ENCODE assay signal across 17 mouse cellular contexts in genomic region chr14:35541254-35541991, GRCm38 (mm10).
DNase-seq lines count a peak whose midpoint lies in the region; ATAC-seq and TF ChIP-seq lines count a peak whose summit lies in the region.
"Had no signal": no experiment of that assay in that cellular context is flagged by ENCODE, and none has a peak within 500 bp of the region (broad histone marks: within the 10 kb centered on the region; RNA-seq: fewer than 3 reads in every experiment).

No protein-coding gene starts in this region.

- peaks cover 6% of the 10 kb centered on the region; the same call in 1 of the 2 replicates for H3K4me1 ChIP-seq in forebrain, embryonic 12.5 days
- peaks cover 21% of the 10 kb centered on the region for H3K4me1 ChIP-seq in forebrain, embryonic 10.5 days
- H3K4me1 ChIP-seq in embryonic facial prominence, embryonic 12.5 days: no peaks in the 10 kb centered on the region
- no peaks in the 10 kb centered on the region for H3K4me1 ChIP-seq in intestine, postnatal 0 days (replicated peaks; ENCODE audit: control insufficient read depth, insufficient read depth, low read length)
- no peaks in the 10 kb centered on the region for H3K4me1 ChIP-seq in heart, embryonic 10.5 days
- H3K4me1 ChIP-seq: heart, embryonic 15.5 days had no signal

- no peak for DNase-seq in forebrain, embryonic 10.5 days (ENCODE audit: extremely low spot score, low spot score)
- DNase-seq in Muller cell, postnatal 12 days (ENCODE audit: inconsistent ontology term): peak; percentile 57
- DNase-seq in ovary, postnatal 14 days (ENCODE audit: low spot score): no peak
- DNase-seq in heart, embryonic 10.5 days (ENCODE audit: low spot score): no peak
- DNase-seq: adrenal gland, adult 8-10 months; cerebellum, adult 2 months; gastrocnemius, postnatal 10 days; heart, adult 18-20 months; kidney, adult 9 months; layer of hippocampus, postnatal 36 days; liver; lung, adult 18-20 months; thymus, postnatal 25 days had no signal

- no peak overlapping the region for H3K27ac ChIP-seq in forebrain, embryonic 12.5 days
- H3K27ac ChIP-seq in forebrain, embryonic 10.5 days: no peak overlapping the region
- H3K27ac ChIP-seq in embryonic facial prominence, embryonic 12.5 days: no peak overlapping the region
- no peak overlapping the region for H3K27ac ChIP-seq in intestine, postnatal 0 days (ENCODE audit: low read depth, low read length)
- no peak overlapping the region for H3K27ac ChIP-seq in heart, embryonic 10.5 days
- H3K27ac ChIP-seq: heart, embryonic 15.5 days had no signal

- 21% methylated on average over 4 of the region's 4 CpGs for WGBS in forebrain, embryonic 12.5 days
- 37% methylated on average over 4 of the region's 4 CpGs for WGBS in forebrain, embryonic 10.5 days
- 53% methylated on average over 4 of the region's 4 CpGs for WGBS in embryonic facial prominence, embryonic 12.5 days
- WGBS in intestine, postnatal 0 days: 42% methylated on average over 4 of the region's 4 CpGs
- 67% methylated on average over 4 of the region's 4 CpGs for WGBS in heart, embryonic 10.5 days

- no peaks in the 10 kb centered on the region for H3K36me3 ChIP-seq in forebrain, embryonic 12.5 days (replicated peaks)
- no peaks in the 10 kb centered on the region for H3K36me3 ChIP-seq in forebrain, embryonic 10.5 days (replicated peaks)
- no peaks in the 10 kb centered on the region for H3K36me3 ChIP-seq in embryonic facial prominence, embryonic 12.5 days
- no peaks in the 10 kb centered on the region for H3K36me3 ChIP-seq in intestine, postnatal 0 days (ENCODE audit: control insufficient read depth, insufficient read depth)
- no peaks in the 10 kb centered on the region for H3K36me3 ChIP-seq in heart, embryonic 10.5 days
- H3K36me3 ChIP-seq: heart, embryonic 15.5 days had no signal

- no peak overlapping the region for H3K9ac ChIP-seq in forebrain, embryonic 12.5 days
- H3K9ac ChIP-seq in embryonic facial prominence, embryonic 12.5 days: no peak overlapping the region
- H3K9ac ChIP-seq in intestine, postnatal 0 days (ENCODE audit: low read depth, low read length): no peak overlapping the region
- H3K9ac ChIP-seq: heart, embryonic 15.5 days had no signal

- no peak overlapping the region for H3K4me2 ChIP-seq in forebrain, embryonic 12.5 days
- no peak overlapping the region for H3K4me2 ChIP-seq in embryonic facial prominence, embryonic 12.5 days (replicated peaks)
- H3K4me2 ChIP-seq in intestine, postnatal 0 days (replicated peaks; ENCODE audit: low read depth): no peak overlapping the region
- H3K4me2 ChIP-seq: heart, embryonic 15.5 days had no signal

- TF ChIP-seq CTCF in intestine, postnatal 0 days (IDR thresholded peaks at IDR 0.05; ENCODE audit: low read depth): no peak

- ATAC-seq in forebrain, embryonic 12.5 days (ENCODE audit: low FRiP score): peak; percentile 33; the same call in 1 of the 2 replicates
- peak; percentile 82 for ATAC-seq in embryonic facial prominence, embryonic 12.5 days (ENCODE audit: insufficient number of reproducible peaks, insufficient read depth, low FRiP score, low TSS enrichment)
- 0 out of 2 replicates have a peak, but pooled peaks have one; percentile 10 for ATAC-seq in intestine, postnatal 0 days

- no peaks in the 10 kb centered on the region for H3K9me3 ChIP-seq in forebrain, embryonic 12.5 days
- no peaks in the 10 kb centered on the region for H3K9me3 ChIP-seq in forebrain, embryonic 10.5 days
- H3K9me3 ChIP-seq in embryonic facial prominence, embryonic 12.5 days: no peaks in the 10 kb centered on the region
- H3K9me3 ChIP-seq in intestine, postnatal 0 days (ENCODE audit: control insufficient read depth): no peaks in the 10 kb centered on the region
- no peaks in the 10 kb centered on the region for H3K9me3 ChIP-seq in heart, embryonic 10.5 days
- H3K9me3 ChIP-seq: heart, embryonic 15.5 days had no signal

- no peak overlapping the region for H3K4me3 ChIP-seq in forebrain, embryonic 12.5 days (replicated peaks)
- no peak overlapping the region for H3K4me3 ChIP-seq in forebrain, embryonic 10.5 days
- no peak overlapping the region for H3K4me3 ChIP-seq in embryonic facial prominence, embryonic 12.5 days
- H3K4me3 ChIP-seq in intestine, postnatal 0 days (ENCODE audit: low read depth, low read length): no peak overlapping the region
- no peak overlapping the region for H3K4me3 ChIP-seq in heart, embryonic 10.5 days
- H3K4me3 ChIP-seq: heart, embryonic 15.5 days had no signal

- H3K27me3 ChIP-seq in forebrain, embryonic 12.5 days: no peaks in the 10 kb centered on the region
- H3K27me3 ChIP-seq in forebrain, embryonic 10.5 days (ENCODE audit: poor library complexity, severe bottlenecking): no peaks in the 10 kb centered on the region
- H3K27me3 ChIP-seq in embryonic facial prominence, embryonic 12.5 days: no peaks in the 10 kb centered on the region
- H3K27me3 ChIP-seq in intestine, postnatal 0 days (replicated peaks; ENCODE audit: control insufficient read depth, insufficient read depth, low read length): no peaks in the 10 kb centered on the region
- H3K27me3 ChIP-seq in heart, embryonic 10.5 days (ENCODE audit: insufficient read depth, poor library complexity, severe bottlenecking): no peaks in the 10 kb centered on the region
- H3K27me3 ChIP-seq: heart, embryonic 15.5 days had no signal

Comparison
In these comparisons a context has a peak if more than half of its experiments do, and no peak if none do; other contexts are left out.
1. ATAC-seq: peak in every context shown above with its lines; median percentile 82 in embryonic facial prominence, embryonic 12.5 days; 33 in forebrain, embryonic 12.5 days; 10 in intestine, postnatal 0 days.